Mouse (Mus musculus) spleen, postnatal 36 days (tissue): Measurements from ENCODE around the gene Acod1.

ENCODE experiments used
- DNase-seq, 2 experiments: peaks; one replicate each; pipeline ENCODE4 v3.0.0; 2022; ENCODE audit warnings: low spot score in 2 of 2, mixed read lengths in 1 of 2

Gene Acod1

DNA sequence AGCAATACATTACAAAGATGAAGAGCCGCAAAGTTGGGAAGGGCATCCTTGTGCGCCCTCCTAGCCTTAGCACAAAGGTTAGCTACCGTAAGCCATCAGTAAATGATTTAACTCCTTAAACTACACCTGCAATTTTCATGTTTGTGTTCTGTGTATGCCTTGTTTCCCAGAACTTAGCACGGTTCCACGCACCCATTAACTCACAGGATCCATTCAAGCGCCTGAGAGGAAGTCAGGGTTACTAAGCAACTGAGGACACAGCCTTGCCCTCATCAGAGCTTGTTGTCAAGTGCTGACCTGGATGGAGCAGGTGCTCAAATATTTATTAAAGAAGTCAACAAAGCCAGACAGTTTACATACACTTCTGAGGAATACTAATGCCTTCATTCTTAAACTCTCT, 55.5 kb downstream of the Acod1 start:
- DNase-seq: no peak

DNA sequence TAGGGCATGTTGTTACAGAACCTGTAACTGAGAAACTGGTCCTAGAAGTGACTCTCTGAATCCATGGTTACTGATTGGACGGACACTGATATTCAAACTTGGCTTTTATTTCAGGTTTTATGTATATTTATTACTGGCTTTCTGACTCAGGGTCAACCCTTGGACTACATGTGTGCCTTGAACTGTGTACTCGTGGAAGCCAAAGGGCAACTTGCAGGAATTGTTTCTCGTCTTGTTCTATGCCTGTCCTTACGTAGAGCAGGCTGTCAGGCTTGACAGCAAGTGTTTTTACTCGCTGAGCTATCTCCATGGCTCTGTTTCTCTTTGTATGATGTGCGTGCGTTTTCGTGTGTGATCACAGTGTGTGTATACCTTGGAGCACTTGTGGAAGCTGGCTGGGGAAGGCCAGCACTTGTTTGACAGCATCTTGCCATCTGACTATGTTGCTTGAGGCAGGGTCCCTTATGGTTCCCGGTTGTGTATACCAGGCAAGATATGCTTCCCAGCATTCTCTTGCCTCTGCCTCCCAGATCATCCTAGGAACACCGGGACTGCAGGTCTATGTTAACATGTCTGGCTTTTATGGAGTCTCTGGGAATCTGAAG, 56.1 kb downstream of the Acod1 start:
- no peak for DNase-seq
